Mouse (Mus musculus) brain, adult 2 months (tissue): ENCODE data around the gene Rhobtb1.

ENCODE experiments used
- DNase-seq: peaks from one replicate; pipeline ENCODE4 v3.0.0; 2011; ENCODE audit warnings: low read depth, low spot score

Rhobtb1 gene

DNA sequence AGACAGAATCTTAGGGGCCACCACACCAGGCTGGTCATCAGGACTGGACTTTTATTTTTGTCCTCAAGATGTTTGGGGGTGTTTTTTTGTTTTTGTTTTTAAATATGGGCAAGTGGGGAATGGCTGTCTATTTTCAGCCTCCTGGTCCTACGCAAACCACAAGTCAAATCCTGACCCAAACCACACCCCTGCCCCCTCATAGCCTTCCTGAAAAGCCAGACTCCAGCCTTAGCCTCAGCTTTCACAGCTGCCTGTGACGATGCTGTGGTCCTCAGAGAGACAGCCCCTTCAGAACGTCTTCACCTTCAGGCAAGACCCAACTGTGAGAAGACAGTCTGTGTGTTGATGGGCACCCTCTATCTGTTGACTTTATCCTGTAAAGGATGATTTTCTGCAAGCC lies 95.5 kb downstream of the Rhobtb1 start:
- no peak for DNase-seq

DNA sequence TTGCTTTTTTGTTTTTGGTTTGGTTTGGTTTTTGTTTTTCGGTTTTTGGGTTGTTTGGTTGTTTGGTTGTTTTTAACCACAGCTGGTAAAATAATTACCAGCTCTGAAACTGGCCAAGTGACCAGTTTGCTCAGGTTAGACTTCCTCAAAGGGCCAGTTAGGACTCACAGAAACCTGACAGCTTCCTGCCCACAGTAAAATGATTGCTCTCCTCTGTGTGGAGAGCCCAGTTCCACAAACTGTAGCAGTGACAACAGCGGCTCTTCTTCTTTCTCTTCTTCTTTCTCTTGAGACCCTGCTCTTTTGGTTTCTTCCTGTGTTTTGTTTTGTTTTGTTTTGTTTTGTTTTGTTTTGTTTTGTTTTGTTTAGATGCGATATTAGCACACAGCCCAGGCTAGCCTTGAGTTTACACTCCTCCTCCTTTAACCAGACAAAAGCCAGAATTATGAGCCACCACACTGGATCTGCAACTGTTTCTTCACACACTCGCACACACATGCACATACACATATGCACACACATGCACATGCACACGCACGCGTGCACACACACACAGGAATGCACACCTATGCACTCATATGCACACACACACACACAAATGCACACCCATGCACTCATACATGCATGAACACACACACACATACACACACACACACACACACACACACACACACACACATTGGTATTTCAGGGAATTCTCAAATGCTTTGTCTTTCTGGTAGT lies 96.2 kb downstream of the Rhobtb1 start:
- DNase-seq, result no peak

DNA sequence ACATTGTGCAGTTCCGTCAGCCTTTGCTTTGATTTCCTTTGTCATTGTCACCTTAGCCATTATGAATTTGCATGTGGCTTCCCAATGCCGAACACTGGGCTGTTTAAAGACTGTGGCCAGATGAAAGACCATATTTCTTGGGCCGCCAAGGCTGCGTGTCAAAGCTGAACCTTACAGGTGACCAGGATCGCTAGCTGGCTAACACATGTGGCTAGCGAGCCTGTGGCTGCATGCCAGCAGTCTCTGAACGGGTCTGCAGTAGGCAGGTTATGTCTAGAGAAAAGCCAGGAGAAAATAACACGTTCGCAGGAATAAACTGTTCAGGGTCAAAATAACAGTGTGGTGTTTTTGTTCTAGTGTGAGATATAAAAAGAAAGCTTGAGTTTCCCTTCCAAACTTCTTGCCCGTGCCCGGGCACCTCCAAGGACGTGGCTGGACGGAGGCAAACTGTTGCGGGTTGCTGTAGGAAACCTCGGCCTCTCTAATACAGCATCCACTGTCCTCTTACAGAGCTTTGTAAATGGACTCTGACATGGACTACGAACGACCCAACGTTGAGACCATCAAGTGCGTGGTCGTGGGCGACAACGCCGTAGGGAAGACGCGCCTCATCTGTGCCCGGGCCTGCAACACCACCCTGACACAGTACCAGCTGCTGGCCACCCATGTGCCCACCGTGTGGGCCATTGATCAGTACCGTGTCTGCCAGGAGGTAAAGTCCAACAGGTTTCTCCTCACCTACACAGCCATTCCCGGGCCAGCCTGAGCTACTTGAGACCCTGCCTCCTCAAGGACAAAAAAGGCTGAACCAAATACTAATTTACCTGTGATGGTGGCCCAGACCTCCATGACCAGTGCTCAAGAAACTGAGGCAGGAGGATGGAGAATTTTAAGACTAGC lies 97.3 kb downstream of the Rhobtb1 start:
- no peak for DNase-seq

DNA sequence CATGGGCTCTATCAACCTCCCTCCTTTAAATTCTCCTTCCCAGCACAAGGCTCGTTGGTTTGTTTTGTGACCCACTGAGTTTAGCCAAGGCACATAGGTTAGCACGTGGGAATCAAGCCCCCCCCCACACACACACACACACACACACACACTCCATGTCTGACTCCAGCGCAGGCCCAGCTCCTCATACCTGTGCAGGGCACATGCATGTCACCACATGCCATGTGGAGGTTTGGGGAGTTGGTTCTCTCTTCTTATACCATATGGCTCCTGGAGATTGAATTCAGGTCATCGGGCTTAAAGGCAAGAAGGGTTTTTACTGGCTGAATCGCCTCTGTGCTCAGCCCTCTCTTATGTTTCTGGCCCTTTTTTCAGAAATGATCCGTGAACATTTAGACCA lies 100.0 kb downstream of the Rhobtb1 start:
- DNase-seq, result no peak

DNA sequence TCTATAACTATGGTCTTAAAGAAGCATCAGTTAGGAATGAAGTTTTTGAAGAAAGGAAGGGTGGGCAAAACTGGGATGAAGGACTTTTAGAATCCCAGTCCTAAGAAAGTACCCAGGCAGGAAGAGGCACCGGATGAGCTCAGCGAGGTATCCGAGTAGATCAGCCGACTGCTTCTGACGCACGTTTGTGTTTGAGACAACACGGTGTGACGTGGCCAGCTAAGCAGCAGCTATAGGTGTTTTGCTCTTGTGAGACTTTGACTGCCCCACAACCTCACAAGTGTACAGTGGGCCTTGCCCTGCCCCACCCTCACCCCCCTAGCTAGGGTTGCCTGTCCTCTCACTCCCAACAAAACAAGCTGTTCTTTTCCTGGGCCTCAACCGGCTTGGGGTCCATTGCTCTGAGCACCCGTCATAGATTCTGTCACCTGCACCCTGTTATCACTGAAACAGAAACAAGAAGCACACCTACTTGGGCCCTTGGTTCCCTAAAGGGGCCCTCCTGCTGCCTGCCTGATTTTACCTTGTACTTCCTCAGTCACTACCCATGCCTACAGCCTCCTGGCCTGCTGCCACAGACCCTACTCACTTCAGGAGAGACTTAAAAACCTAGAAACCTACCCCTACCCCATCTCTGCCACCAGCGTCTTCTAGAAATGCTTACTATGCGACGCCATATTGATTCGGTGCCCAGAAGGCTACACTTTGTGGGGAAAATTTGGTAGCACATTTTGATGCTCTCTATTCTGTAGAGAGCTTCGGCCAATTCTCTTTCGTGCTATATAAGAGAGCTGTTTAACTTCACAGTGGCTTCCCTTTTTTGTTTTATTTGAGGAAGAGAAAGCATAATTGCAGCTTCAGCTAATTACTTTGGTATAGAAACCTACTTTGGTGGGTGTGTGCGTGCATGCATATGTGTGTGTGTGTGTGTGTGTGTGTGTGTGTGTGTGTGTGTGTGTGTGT lies 101.2 kb downstream of the Rhobtb1 start:
- DNase-seq, result no peak

DNA sequence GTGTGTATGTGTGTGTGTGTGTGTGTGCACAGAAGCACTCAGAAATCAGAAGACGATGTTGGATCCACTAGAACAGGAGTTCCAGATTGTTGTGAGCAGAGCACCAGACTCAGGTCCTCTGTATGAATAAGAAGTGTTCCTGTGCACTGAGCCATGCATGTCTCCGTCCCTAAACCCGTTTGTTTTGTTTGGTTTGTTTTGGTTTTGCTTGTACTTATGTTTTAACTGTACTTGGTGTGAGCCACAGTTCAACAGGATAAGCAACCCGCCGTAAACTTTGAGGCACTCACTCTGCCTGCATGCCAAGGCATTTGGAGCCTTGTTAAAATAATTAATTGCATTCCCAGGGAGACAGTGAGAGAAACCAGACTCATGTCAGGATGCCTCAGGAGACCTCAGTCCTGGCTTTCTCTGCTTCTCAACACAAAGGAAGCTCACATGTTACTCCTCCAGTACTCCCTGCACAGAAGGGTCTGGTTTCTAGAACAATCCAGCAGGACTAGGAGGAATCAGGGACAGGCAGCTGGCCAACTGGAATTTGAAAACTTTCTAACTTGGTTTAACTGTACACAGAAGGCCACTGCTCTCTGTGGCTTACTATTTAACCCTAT lies 101.9 kb downstream of the Rhobtb1 start:
- DNase-seq, result no peak

DNA sequence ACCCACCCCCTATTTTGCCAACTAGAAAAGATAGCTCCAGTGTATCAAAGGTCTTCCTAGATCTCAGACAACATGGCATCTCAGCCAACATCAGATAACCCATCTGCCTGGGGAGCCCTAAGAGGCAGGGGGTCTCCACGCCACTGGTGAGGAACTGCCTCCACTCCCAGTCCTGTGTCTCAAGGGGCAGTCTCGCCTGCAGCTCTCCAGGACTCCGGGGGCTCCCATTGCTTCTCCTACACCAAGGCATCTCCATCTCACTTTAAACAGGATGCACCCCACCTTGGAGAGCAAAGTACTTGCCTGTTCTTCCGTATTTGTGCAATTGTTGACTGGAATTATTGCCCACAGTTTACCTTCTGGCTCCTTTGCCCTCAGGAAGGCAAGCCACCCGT lies 102.4 kb downstream of the Rhobtb1 start:
- no peak for DNase-seq

DNA sequence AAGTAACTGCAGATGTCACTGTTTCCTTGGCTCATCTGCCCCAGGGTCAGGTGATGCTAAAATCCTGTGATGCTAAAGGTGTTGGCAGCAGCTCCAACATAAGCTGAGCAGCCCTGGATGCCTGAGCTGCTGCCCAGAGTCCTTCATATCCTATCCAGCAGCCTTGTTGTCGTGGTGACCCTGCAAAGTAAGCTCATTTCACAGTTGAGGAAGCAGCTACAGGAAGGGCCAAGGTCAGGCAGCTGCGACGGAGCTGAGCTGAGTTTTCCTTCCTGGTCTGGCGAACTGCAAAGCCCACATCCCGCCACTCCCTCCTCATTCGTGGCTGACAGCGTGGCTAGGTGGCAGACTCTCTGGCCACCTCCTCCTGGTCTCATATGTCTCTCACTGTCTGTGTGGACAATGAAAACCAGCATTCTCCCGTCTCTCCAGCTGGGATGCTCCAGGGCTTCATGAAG lies 103.2 kb downstream of the Rhobtb1 start:
- DNase-seq, result peak; percentile 51

DNA sequence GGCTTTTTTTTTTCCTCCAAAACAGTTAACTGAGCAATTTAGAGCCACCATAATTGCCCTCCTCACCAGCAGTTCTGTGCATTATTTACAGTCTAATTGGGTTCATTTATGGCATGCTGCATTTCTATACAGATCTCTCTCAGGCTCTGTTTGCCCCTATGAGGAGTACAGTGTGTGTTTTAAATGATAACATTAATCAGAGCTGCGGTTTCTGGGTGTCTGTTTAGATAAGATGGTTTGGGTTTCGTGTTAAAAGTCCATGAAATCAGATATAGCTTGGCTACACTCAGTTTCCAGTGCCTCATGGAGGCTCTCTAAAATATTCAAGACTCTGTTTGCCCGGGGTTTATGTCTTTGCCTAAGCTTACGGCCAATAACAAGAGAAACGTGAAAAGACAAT lies 104.4 kb downstream of the Rhobtb1 start:
- no peak for DNase-seq

DNA sequence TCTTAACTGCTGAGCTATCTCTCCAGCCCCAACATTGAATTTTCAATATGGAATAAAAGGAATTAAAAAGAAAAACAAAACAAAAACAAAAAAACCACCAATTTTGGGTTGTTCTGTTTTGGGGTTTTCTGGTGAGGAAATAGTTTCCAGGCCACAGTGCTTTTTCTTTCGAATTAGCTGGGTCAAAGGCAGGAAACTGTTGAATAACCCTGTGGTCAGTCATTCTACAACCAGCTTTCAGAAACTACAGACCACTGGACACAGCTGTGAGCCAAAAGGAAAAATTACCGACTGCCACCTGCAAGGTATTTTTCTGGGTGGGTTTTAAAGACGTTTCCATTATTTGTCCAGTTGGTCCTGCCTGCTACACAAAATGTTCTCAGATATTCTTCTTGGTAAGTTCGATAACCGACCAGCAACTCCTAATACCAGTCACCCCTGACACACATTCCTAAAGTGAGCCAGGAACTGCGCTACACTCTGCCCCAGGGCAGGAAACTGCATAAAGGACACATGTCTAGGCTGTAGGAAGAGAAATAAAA lies 106.4 kb downstream of the Rhobtb1 start:
- DNase-seq, result no peak

DNA sequence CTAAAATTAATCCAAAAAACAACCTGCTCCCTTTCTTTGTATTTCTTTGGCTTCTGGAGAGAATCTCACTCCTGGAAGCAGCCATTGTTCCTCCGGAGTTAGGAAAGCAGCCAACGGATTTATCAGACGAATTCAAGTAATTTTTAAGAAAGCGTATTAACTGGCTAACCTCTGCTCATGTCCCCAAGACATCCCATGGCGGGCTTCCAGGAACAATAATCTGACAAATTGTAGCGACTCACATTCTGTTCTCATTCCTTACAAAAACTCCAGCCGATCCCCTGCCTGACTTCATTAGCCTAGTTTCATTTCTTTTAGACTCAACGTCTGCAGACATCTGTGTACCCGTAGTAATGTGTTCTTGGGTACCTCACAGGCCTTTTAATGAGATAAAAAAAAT lies 107.4 kb downstream of the Rhobtb1 start:
- DNase-seq, result peak; percentile 17

DNA sequence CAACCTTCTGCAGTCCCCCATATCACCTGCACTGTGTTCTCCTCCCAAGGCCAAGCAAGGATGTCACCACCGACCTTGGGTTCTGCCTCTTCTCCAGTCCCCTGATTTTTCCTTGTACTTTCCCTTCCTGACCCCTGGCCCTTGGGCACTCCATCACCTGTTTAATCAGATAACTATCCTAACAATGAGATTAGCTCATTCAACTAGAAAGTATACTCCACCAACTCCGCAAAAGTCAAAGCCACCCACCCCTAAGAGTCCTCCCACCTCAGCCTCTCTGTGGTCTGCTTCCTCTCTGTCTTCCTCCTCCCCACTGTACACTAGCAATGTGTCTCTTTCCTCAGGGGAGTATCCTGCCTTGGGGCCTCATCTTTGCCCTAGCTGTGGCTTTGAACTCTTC lies 107.9 kb downstream of the Rhobtb1 start:
- DNase-seq, result no peak

DNA sequence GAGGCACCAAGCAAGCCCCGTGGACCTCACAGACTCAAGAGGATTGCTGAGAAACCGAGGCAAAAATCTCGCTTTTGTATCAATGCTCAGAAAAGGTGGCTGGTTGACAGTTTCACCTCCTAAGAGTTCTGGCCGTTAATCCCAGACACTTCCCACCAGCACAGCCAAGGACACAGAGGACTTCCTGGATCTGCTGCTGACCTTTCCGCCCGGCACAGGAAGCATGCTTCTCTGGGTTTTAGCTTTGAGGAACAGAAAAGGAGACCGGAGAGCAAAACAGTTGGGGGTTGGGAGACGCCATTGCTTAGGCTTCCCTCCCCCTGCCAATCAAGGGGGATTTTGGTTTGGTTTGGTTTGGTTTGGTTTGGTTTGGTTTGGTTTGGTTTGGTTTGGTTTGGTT lies 108.7 kb downstream of the Rhobtb1 start:
- no peak for DNase-seq

DNA sequence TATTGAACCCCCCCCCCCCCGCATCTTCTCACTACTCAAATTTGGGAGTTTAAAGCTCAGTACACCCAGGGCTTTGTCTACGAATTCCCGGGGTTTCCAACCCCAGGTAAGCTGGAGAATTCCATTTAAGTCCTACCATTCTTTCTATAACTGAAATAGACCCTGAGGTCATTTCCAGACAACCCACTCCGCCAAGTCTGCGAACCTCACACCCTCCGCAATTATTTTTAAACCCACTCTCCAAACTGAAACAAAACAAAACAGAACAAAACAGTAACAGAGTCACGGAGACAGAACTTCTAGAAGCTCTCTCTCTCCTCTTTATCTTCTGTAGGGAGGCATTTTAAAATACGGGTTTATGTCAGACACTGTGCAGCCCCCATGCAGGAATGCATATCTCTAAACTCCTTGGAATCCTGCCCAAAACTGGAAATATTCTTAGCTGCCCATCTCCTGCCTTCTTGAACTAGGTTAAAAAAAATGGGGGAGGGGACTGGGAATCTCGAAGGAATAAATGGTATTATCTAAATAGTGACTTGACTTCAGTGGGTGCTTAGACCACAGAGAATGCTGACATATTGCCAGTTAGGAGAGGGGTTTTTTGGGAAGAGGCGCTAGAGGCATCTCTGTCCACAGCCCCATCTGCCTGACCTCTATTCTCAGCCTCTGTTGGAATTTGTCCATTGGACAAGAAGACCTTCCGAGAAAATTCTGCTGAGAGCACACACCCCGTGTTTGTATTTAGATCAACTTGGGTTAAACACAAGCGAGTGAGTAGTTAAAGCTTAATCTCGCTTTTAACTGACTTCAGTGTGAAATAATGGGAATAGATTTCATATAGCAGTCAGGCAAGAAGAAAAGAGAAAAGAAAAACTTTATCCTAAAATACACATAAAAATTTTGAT lies 111.9 kb downstream of the Rhobtb1 start:
- DNase-seq, result no peak

DNA sequence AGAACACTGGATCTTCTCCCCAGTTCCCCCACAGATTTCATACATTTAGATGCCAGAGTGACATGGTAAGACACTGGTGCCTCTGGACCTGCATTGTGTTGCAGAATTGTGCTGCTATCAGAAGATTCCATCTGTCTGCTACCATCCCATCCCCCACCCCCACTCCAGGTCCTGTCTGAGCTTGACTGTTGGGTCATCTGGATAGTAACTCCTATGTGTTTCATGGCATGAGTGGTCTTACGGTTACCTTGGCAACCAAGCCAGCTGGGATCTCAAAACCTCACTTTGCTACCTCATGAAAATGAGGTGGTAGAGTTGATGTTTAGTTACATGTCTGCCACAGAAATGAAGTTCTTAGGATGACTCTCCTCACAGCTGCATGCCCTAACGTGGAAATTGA lies 112.7 kb downstream of the Rhobtb1 start:
- no peak for DNase-seq

DNA sequence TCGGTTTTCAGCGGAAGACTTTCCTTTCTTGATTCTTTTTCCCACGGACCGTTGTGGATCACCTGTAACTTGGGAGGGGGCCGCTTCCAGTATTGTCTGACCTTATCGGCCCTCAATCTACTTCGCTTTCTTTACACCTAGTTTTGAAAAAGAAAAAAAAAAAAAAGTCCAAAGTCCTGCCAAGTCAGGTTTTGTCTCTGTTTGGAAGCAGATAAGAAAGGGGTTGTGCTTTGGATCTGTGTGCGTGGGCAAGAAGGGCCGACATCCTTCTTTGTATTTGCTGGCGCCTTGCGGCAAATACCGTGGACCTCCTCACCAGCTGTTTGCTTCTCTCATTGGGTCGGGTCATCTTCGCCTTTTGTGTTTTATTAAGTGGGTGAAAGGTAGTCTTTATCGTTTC lies 114.2 kb downstream of the Rhobtb1 start:
- no peak for DNase-seq

DNA sequence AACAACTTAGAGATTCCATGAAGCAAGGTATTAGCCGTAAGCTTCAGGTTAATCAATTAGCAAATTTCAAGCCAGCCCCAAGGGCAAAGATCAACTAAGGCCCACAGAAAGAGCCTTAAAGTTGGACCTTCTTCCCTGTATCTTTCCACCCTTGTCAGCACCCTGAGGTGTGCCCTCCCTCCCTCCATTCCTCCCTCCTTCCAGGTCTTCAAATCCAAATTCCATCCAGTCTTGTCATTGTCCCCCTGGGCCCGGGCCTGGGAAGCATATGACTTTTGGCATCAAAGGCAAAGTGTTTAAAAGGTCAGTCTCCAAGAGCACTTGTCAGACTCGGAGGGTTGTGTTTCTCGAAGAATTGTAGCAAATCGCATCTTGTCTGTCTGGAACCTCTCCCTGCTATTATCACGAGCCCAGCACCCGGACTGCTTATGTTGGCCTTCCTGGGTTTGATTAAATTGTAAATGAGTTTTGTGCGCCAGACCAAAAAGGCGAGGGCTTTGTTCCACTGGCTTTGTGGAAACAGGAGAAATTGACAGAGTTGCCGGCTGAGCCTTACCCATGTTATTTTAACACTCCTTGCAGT lies 116.9 kb downstream of the Rhobtb1 start:
- DNase-seq, result no peak

DNA sequence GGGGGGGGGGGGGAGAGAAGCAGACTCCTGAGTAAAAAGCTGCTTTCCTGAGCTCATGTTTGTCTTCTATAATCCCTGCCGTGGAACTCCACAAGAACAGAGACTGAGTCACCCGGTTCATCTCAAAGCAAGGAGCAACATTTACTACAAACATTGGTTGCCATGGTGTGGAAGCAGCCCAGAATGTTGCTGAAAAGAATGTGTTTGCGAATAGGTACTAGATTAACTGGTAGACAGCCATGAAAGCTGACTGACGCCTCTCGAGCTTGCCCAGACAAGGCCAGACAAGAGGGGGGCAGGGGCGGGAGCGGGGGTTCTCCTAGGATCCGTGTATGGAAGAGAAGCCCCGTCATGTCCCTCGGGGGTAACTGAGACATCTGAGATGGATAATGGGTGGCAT lies 120.2 kb downstream of the Rhobtb1 start:
- DNase-seq, result peak; percentile 24

DNA sequence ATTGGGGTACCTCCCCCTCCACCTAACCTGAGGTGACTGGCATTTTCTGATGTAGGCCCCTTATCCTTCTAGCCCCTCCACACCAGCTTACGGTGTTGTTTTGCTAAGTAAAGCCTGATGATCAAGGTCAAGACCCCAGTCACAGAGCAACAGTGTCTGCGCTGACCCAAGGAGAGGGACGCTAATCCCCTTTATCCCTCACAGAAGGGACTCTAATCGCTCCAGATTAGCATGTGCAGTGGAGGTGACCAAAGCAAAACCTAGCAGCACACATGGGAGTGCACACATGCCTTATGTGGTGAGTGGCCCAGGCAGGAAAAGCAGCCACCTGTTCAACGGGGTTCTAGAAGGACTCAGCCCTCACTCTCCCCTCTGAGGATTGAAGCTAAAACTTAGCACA lies 123.0 kb downstream of the Rhobtb1 start:
- DNase-seq, result no peak

DNA sequence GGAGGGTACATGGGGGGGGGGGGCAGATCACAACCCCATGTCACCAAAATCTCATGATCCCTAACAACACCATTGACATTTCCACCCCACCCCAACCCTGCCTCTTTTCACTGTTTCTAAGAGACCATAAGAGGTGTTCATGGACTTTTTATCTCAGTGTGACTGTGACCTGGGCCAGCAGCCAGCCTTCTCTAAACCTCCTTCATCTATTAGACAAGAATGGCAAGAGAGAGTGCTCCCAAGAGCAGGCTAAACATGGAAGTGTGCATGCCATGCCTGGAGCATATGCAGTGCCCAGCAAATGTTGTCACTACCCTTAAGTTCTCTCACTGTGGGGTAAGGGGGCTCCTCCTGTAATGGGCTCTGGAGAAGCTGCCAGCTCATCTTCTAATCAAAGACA lies 123.5 kb downstream of the Rhobtb1 start:
- DNase-seq, result no peak
